Comparison of ENCODE assay signal across 26 mouse cellular contexts in genomic region chr19:37095666-37096330, GRCm38 (mm10).
DNase-seq lines count a peak whose midpoint lies in the region; ATAC-seq and TF ChIP-seq lines count a peak whose summit lies in the region.
"Had no signal": no experiment of that assay in that cellular context is flagged by ENCODE, and none has a peak within 500 bp of the region (broad histone marks: within the 10 kb centered on the region; RNA-seq: fewer than 3 reads in every experiment).

No protein-coding gene starts in this region.

- peaks cover 3% of the 10 kb centered on the region; the same call in 1 of the 2 replicates for H3K4me1 ChIP-seq in heart, adult 2 months (ENCODE audit: control insufficient read depth, insufficient read depth, low read length)
- no peaks in the 10 kb centered on the region for H3K4me1 ChIP-seq in liver, postnatal 0 days (ENCODE audit: insufficient read depth)
- no peaks in the 10 kb centered on the region for H3K4me1 ChIP-seq in bone marrow, adult 2 months (ENCODE audit: control insufficient read depth, insufficient read depth, low read length)
- H3K4me1 ChIP-seq: lung, embryonic 15.5 days; stomach, embryonic 15.5 days had no signal

- no peaks in the 10 kb centered on the region for H3K9me3 ChIP-seq in liver, postnatal 0 days (ENCODE audit: low read length)
- H3K9me3 ChIP-seq: forebrain, embryonic 10.5 days; heart, embryonic 15.5 days; lung, embryonic 15.5 days; stomach, embryonic 15.5 days had no signal

- H3K9ac ChIP-seq in heart, adult 2 months (ENCODE audit: low read depth, low read length) = no peak overlapping the region
- H3K9ac ChIP-seq in liver, postnatal 0 days (replicated peaks) = no peak overlapping the region
- H3K9ac ChIP-seq: forebrain, postnatal 0 days; heart, embryonic 15.5 days; lung, embryonic 15.5 days; stomach, embryonic 15.5 days had no signal

- no peaks in the 10 kb centered on the region for H3K36me3 ChIP-seq in heart, adult 2 months (ENCODE audit: control insufficient read depth, insufficient read depth, low read length)
- H3K36me3 ChIP-seq in liver, postnatal 0 days (replicated peaks; ENCODE audit: insufficient read depth, low read length) = no peaks in the 10 kb centered on the region
- H3K36me3 ChIP-seq: forebrain, embryonic 10.5 days; heart, embryonic 15.5 days; lung, embryonic 15.5 days; stomach, embryonic 15.5 days had no signal

- 87% methylated on average over 4 of the region's 4 CpGs for WGBS in heart, adult 2 months
- 80% methylated on average over 4 of the region's 4 CpGs for WGBS in liver, postnatal 0 days (ENCODE audit: insufficient replicate concordance)
- 87% methylated on average over 4 of the region's 4 CpGs for WGBS in bone marrow, adult 2 months

- intact Hi-C loops in heart, adult 2 months (cut with DNase I) = no loop called here
- intact Hi-C loops in heart, postnatal 14 days (cut with DNase I) = no loop called here
- intact Hi-C loops in left cerebral cortex, postnatal 10 days (cut with DNase I) = no loop called here

- no peak overlapping the region for H3K4me3 ChIP-seq in heart, adult 2 months
- H3K4me3 ChIP-seq in liver, postnatal 0 days (ENCODE audit: low read depth, low read length) = no peak overlapping the region
- H3K4me3 ChIP-seq in bone marrow, adult 2 months (replicated peaks; ENCODE audit: control insufficient read depth, low read depth, low read length) = no peak overlapping the region
- H3K4me3 ChIP-seq: forebrain, embryonic 10.5 days; heart, embryonic 15.5 days; lung, embryonic 15.5 days; myocyte; stomach, embryonic 15.5 days had no signal

- no peak overlapping the region for H3K27ac ChIP-seq in heart, adult 2 months
- H3K27ac ChIP-seq in liver, postnatal 0 days (ENCODE audit: low read depth) = no peak overlapping the region
- no peak overlapping the region for H3K27ac ChIP-seq in bone marrow, adult 2 months (ENCODE audit: control insufficient read depth, insufficient read depth, low read depth, low read length, poor library complexity)
- H3K27ac ChIP-seq: forebrain, embryonic 10.5 days; heart, embryonic 15.5 days; lung, embryonic 15.5 days; macrophage; stomach, embryonic 15.5 days had no signal

- TF ChIP-seq POLR2A in heart, adult 2 months (IDR thresholded peaks at IDR 0.05; ENCODE audit: insufficient read depth, low read depth, low read length) = no peak
- no peak for TF ChIP-seq POLR2A in bone marrow, adult 2 months (IDR thresholded peaks at IDR 0.05; ENCODE audit: borderline replicate concordance, control insufficient read depth, low read depth, low read length)

- no peak overlapping the region for H3K4me2 ChIP-seq in liver, postnatal 0 days (ENCODE audit: low read depth, low read length)
- H3K4me2 ChIP-seq: heart, embryonic 15.5 days; liver, embryonic 11.5 days; lung, embryonic 15.5 days; stomach, embryonic 15.5 days had no signal

- DNase-seq in heart, adult 2 months = no peak
- no peak for DNase-seq in heart, postnatal 14 days
- no peak for DNase-seq in liver, postnatal 0 days
- DNase-seq in liver = no peak
- DNase-seq in ES-CJ7 (ENCODE audit: low read depth, low spot score) = peak; percentile 31
- no peak for DNase-seq in urinary bladder, adult 2 months (ENCODE audit: low spot score)
- no peak for DNase-seq in left cerebral cortex, postnatal 10 days (ENCODE audit: extremely low spot score in 1 of 2, low spot score in 2 of 2)
- DNase-seq: adrenal gland, postnatal 14 days; cerebellum, adult 9-11 months; forebrain, postnatal 0 days; gastrocnemius, postnatal 25 days; kidney, adult 11 months; kidney, postnatal 4 days; layer of hippocampus, adult 9-11 months; thymus, postnatal 25 days had no signal

- H3K27me3 ChIP-seq in heart, adult 2 months (ENCODE audit: control insufficient read depth, insufficient read depth, low read length) = no peaks in the 10 kb centered on the region
- no peaks in the 10 kb centered on the region for H3K27me3 ChIP-seq in liver, postnatal 0 days (ENCODE audit: insufficient read depth, low read length)
- H3K27me3 ChIP-seq: heart, embryonic 15.5 days; lung, embryonic 15.5 days; Patski; stomach, embryonic 15.5 days had no signal

- no peak for TF ChIP-seq EP300 in heart, adult 2 months (IDR thresholded peaks at IDR 0.05; ENCODE audit: insufficient read depth, low read depth, low read length)
- no peak for TF ChIP-seq EP300 in liver, postnatal 0 days (IDR thresholded peaks at IDR 0.05; ENCODE audit: low read depth)

- H3K79me2 ChIP-seq in heart, adult 2 months (replicated peaks; ENCODE audit: control insufficient read depth, insufficient read depth, low read length) = no peaks in the 10 kb centered on the region

- TF ChIP-seq CTCF in heart, adult 2 months (IDR thresholded peaks at IDR 0.05) = 0 out of 2 replicates have a peak, but pooled peaks have one; percentile 14
- TF ChIP-seq CTCF in liver, postnatal 0 days (IDR thresholded peaks at IDR 0.05; ENCODE audit: low read depth) = peak; percentile 30
- peak; percentile 10; the same call in 1 of the 2 replicates for TF ChIP-seq CTCF in bone marrow, adult 2 months (IDR thresholded peaks at IDR 0.05; ENCODE audit: control insufficient read depth, insufficient read depth, low read length)

- no peak for ATAC-seq in liver, postnatal 0 days
- ATAC-seq: forebrain, postnatal 0 days; hindbrain, embryonic 16.5 days; midbrain, embryonic 16.5 days; Patski had no signal
